Mouse (Mus musculus): ENCODE data around the gene Btbd35f3.
"Not testable (repeated sequence)": the region's sequence is repeated elsewhere in the genome, so short reads cannot be mapped to it uniquely, and the experiment has no call there.

- not testable (repeated sequence) for TF ChIP-seq CTCF (IDR thresholded peaks at IDR 0.05; ENCODE audit: low read depth); EP300 (optimal IDR thresholded peaks at IDR 0.05)
These were observed at the start of gene Btbd35f3 for GRCm38 (mm10) chrX:4037374-4037773.
